Mouse (Mus musculus): Measurements from ENCODE around the gene B4galnt3. TPM values are rescaled to one million over a fixed set of nuclear protein-coding genes. Genes with fewer than 3 reads are reported as not detected.
A peak's percentile ranks its signal among the peaks of the same experiment; 100 is the strongest.

The B4galnt3 gene
- polyA plus RNA-seq, 1 experiment from 2014 or later = not detected

DNA sequence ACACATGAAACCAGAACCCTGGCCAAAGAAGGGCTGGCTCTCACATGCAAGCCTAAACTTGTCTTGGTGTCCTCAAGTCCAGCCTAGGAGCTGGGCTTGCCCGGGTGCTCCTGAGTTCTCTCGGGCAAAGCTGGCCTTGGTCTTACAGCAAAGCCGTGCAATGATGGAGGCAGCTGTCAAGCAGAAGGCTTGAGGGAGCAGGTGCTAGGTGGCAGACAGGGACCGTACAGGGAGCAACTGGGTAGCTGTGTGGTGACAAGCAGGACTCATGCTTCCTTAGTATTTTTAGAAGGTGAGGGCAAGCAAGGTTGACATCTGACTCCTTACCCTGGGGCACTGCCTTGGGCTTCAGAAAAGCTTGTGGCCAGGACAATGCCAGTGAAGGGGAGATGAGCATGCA lies 110.6 kb downstream of the B4galnt3 start:
- H3K4me1 ChIP-seq (replicated peaks; ENCODE audit: control insufficient read depth, insufficient read depth, low read length) = 0 out of 2 replicates have a peak, but pooled peaks cover 3% of the 10 kb centered on the region
- DNase-seq (ENCODE audit: low spot score) (no peak), ATAC-seq (ENCODE audit: low FRiP score) (no peak)
- H3K4me2 ChIP-seq (replicated peaks; ENCODE audit: low read depth, low read length) = no peak overlapping the region
- H3K36me3 ChIP-seq (ENCODE audit: control insufficient read depth, insufficient read depth, low read length) = no peaks in the 10 kb centered on the region
- 88% methylated on average over 4 of the region's 4 CpGs for WGBS
- no peak overlapping the region for H3K9ac ChIP-seq (ENCODE audit: low read depth, low read length)
- H3K9me3 ChIP-seq (ENCODE audit: control insufficient read depth, low read length) = no peaks in the 10 kb centered on the region
- H3K27me3 ChIP-seq (ENCODE audit: control insufficient read depth, insufficient read depth, low read length) = no peaks in the 10 kb centered on the region
- H3K4me3 ChIP-seq (ENCODE audit: low read depth, low read length) = no peak overlapping the region
- H3K27ac ChIP-seq (ENCODE audit: low read depth, low read length) = no peak overlapping the region

DNA sequence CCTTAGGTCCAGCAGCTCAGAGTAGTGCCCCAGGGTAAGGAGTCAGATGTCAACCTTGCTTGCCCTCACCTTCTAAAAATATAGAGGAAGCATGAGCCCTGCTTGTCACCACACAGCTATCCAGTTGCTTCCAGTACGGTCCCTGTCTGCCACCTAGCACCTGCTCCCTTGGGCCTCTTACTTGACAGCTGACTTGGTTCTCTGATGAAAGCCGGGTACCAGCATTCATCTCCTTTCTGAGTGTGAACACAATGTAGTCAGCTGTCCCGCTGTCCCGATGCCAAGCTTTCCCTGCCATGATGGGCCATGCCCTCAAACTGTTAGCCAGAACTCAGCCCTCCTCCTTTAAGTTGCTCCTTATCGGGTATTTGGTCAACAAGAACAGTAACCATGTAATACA lies 112.2 kb downstream of the B4galnt3 start:
- Histone ChIP-seq H3K36me3 (ENCODE audit: control insufficient read depth, insufficient read depth, low read length) (no peaks in the 10 kb centered on the region), H3K4me2 (replicated peaks; ENCODE audit: low read depth, low read length) (no peak overlapping the region), H3K27me3 (ENCODE audit: control insufficient read depth, insufficient read depth, low read length) (no peaks in the 10 kb centered on the region), H3K4me1 (replicated peaks; ENCODE audit: control insufficient read depth, insufficient read depth, low read length) (no peaks in the 10 kb centered on the region), H3K4me3 (ENCODE audit: low read depth, low read length) (no peak overlapping the region), H3K9ac (ENCODE audit: low read depth, low read length) (no peak overlapping the region), H3K9me3 (ENCODE audit: control insufficient read depth, low read length) (no peaks in the 10 kb centered on the region), H3K27ac (ENCODE audit: low read depth, low read length) (no peak overlapping the region)
- WGBS = 87% methylated on average over 5 of the region's 5 CpGs
- ATAC-seq (ENCODE audit: low FRiP score) = no peak
- DNase-seq (ENCODE audit: low spot score) = no peak

DNA sequence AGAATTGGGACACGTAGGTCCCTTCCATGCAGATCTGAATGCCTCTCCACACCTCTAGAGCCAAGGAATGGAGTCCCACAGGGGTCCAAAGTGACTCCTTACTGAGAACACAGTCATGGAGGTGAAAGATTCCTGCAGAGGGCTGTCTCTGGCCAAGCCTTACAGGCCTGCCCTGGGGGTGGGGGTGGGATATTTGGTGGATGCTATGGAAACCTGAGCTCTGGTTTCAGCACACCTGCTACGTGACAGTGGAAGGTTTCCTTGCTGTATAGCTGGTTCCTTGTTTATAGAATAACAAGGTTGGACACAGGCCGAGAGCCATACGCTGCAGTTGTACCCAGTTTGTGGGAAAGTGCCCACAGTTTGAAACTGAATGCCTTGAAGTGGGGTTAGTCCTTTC lies 113.9 kb downstream of the B4galnt3 start:
- H3K27ac ChIP-seq (ENCODE audit: low read depth, low read length) = no peak overlapping the region
- H3K9me3 ChIP-seq (ENCODE audit: control insufficient read depth, low read length) = no peaks in the 10 kb centered on the region
- no peaks in the 10 kb centered on the region for H3K36me3 ChIP-seq (ENCODE audit: control insufficient read depth, insufficient read depth, low read length)
- no peaks in the 10 kb centered on the region for H3K27me3 ChIP-seq (ENCODE audit: control insufficient read depth, insufficient read depth, low read length)
- no peak overlapping the region for H3K4me3 ChIP-seq (ENCODE audit: low read depth, low read length)
- ATAC-seq (ENCODE audit: low FRiP score) = no peak
- H3K9ac ChIP-seq (ENCODE audit: low read depth, low read length) = no peak overlapping the region
- DNase-seq (ENCODE audit: low spot score) = no peak
- H3K4me2 ChIP-seq (replicated peaks; ENCODE audit: low read depth, low read length) = no peak overlapping the region
- H3K4me1 ChIP-seq (replicated peaks; ENCODE audit: control insufficient read depth, insufficient read depth, low read length) = no peaks in the 10 kb centered on the region
- WGBS = 69% methylated on average over 4 of the region's 4 CpGs

DNA sequence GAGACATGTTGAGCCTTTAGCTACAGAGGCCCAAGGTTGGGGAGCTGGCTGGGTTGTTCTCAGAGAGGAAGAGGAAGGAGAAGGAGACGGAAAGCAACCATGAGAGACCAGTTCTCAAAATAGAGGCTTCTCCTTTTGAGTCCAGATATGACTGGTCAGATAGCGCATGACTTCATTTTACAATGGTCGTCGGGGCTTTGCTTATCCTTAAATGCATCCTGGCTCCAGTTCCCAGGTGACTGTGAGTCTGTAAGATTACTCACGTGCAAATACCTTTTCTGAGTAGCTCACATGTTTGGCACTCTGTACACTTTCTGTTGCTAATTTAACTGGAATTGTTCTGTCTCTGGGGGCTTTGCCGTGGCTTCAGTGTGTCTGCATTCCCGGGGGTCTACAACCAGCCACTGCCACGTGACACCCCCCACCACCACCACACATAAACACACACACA lies 114.6 kb downstream of the B4galnt3 start:
- H3K4me1 ChIP-seq (replicated peaks; ENCODE audit: control insufficient read depth, insufficient read depth, low read length) = no peaks in the 10 kb centered on the region
- H3K4me3 ChIP-seq (ENCODE audit: low read depth, low read length) = no peak overlapping the region
- H3K27ac ChIP-seq (ENCODE audit: low read depth, low read length) = no peak overlapping the region
- no peak overlapping the region for H3K4me2 ChIP-seq (replicated peaks; ENCODE audit: low read depth, low read length)
- DNase-seq (ENCODE audit: low spot score) (no peak), ATAC-seq (ENCODE audit: low FRiP score) (no peak)
- no peaks in the 10 kb centered on the region for H3K36me3 ChIP-seq (ENCODE audit: control insufficient read depth, insufficient read depth, low read length)
- H3K9ac ChIP-seq (ENCODE audit: low read depth, low read length) = no peak overlapping the region
- H3K9me3 ChIP-seq (ENCODE audit: control insufficient read depth, low read length) = no peaks in the 10 kb centered on the region
- 81% methylated on average over 8 of the region's 8 CpGs for whole genome bisulfite sequencing
- no peaks in the 10 kb centered on the region for H3K27me3 ChIP-seq (ENCODE audit: control insufficient read depth, insufficient read depth, low read length)

DNA sequence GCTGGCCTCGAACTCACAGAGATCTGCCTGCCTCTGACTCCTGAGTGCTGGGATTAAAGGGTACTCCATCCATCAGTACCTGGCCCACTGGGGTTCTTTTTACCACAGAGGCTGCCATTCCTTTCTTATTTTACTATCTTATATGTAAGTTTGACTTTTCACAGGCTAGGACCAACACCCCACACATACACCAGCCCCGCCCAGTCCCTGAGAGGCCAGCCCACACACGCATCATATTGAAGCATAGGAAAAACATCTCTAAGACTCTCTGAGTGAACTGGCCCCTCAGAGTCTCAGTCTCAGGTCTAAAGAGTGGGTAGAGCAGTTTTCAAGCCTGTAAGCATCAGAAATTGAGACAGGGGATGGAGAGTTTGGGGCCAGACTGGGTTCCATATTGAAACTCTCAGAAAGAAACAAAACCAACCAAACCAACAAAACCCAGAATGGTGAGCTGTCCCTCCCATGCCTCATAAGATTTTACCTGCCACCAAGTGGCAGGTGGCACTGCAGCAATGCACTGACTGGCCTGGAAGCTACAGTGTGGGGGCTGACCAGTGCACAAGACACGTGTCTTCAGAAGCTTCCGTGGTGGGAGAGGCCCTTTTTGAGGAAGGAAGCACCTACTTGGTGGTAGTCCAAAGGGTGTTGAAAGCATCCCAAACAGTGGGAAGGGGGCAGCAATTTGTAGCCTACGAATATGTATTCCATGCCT lies 115.2 kb downstream of the B4galnt3 start:
- no peak overlapping the region for H3K4me3 ChIP-seq (ENCODE audit: low read depth, low read length)
- no peak overlapping the region for H3K27ac ChIP-seq (ENCODE audit: low read depth, low read length)
- 91% methylated on average over 6 of the region's 6 CpGs for whole genome bisulfite sequencing
- no peaks in the 10 kb centered on the region for H3K9me3 ChIP-seq (ENCODE audit: control insufficient read depth, low read length)
- ATAC-seq (ENCODE audit: low FRiP score) (no peak), DNase-seq (ENCODE audit: low spot score) (no peak)
- no peaks in the 10 kb centered on the region for H3K36me3 ChIP-seq (ENCODE audit: control insufficient read depth, insufficient read depth, low read length)
- no peak overlapping the region for H3K9ac ChIP-seq (ENCODE audit: low read depth, low read length)
- no peaks in the 10 kb centered on the region for H3K4me1 ChIP-seq (replicated peaks; ENCODE audit: control insufficient read depth, insufficient read depth, low read length)
- H3K27me3 ChIP-seq (ENCODE audit: control insufficient read depth, insufficient read depth, low read length) = no peaks in the 10 kb centered on the region
- H3K4me2 ChIP-seq (replicated peaks; ENCODE audit: low read depth, low read length) = no peak overlapping the region

DNA sequence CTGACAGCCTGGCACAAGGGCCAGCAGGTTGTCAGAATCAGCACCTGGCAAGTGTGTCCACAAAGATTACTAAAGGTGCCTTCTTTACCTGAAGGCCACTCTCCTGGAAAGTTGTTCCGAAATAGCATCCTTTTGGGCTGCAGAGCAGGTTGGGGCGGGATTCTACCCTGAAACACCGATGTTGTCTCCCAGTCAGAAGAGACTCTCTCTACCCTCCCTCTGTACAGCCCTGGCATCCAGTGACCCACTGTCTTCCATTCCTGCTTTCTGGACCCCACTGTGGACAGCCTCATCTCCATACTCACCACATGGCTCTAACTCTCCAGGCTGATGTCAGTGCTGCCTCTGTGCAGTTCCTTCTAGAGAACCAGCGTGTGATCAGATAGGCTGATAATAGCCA lies 118.7 kb downstream of the B4galnt3 start:
- H3K9ac ChIP-seq (ENCODE audit: low read depth, low read length) = no peak overlapping the region
- H3K4me3 ChIP-seq (ENCODE audit: low read depth, low read length) = no peak overlapping the region
- H3K27me3 ChIP-seq (ENCODE audit: control insufficient read depth, insufficient read depth, low read length) = no peaks in the 10 kb centered on the region
- no peak overlapping the region for H3K27ac ChIP-seq (ENCODE audit: low read depth, low read length)
- no peaks in the 10 kb centered on the region for H3K36me3 ChIP-seq (ENCODE audit: control insufficient read depth, insufficient read depth, low read length)
- no peak overlapping the region for H3K4me2 ChIP-seq (replicated peaks; ENCODE audit: low read depth, low read length)
- WGBS = 95% methylated on average over 4 of the region's 4 CpGs
- H3K9me3 ChIP-seq (ENCODE audit: control insufficient read depth, low read length) = no peaks in the 10 kb centered on the region
- ATAC-seq (ENCODE audit: low FRiP score) (no peak), DNase-seq (ENCODE audit: low spot score) (no peak)
- no peaks in the 10 kb centered on the region for H3K4me1 ChIP-seq (replicated peaks; ENCODE audit: control insufficient read depth, insufficient read depth, low read length)

DNA sequence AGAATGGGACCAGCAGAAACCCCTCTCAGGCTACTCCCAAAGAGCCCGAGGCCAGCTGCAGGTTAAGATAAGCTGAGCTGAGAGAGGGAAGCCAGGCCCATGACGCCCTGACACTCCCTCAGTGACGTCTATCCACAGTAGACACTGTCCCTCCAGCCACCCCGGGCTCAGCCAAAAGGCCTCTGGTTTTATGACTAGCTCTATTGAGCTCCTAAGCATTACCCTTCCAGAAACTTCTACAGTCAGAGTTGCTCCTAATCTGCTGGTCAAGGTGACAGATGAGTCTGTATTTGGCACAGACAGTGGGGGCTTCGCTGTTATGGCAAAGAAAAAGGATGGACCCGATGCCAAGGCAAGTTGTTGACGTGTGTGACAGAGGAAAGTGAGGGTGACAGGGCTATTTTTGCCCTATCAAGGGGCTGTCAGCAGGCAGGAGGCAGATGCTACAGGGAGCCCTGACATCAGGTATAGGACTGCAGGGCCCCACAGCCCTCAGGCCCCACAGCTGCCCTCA lies 119.7 kb downstream of the B4galnt3 start:
- 0 out of 2 replicates have a peak, but pooled peaks have one; percentile 19 for ATAC-seq (ENCODE audit: low FRiP score)
- Histone ChIP-seq H3K9me3 (ENCODE audit: control insufficient read depth, low read length) (no peaks in the 10 kb centered on the region), H3K4me1 (replicated peaks; ENCODE audit: control insufficient read depth, insufficient read depth, low read length) (no peaks in the 10 kb centered on the region), H3K27me3 (ENCODE audit: control insufficient read depth, insufficient read depth, low read length) (no peaks in the 10 kb centered on the region), H3K4me2 (replicated peaks; ENCODE audit: low read depth, low read length) (no peak overlapping the region), H3K9ac (ENCODE audit: low read depth, low read length) (no peak overlapping the region), H3K36me3 (ENCODE audit: control insufficient read depth, insufficient read depth, low read length) (no peaks in the 10 kb centered on the region), H3K4me3 (ENCODE audit: low read depth, low read length) (no peak overlapping the region), H3K27ac (ENCODE audit: low read depth, low read length) (no peak overlapping the region)
- WGBS = 78% methylated on average over 7 of the region's 7 CpGs
- no peak for DNase-seq (ENCODE audit: low spot score)

DNA sequence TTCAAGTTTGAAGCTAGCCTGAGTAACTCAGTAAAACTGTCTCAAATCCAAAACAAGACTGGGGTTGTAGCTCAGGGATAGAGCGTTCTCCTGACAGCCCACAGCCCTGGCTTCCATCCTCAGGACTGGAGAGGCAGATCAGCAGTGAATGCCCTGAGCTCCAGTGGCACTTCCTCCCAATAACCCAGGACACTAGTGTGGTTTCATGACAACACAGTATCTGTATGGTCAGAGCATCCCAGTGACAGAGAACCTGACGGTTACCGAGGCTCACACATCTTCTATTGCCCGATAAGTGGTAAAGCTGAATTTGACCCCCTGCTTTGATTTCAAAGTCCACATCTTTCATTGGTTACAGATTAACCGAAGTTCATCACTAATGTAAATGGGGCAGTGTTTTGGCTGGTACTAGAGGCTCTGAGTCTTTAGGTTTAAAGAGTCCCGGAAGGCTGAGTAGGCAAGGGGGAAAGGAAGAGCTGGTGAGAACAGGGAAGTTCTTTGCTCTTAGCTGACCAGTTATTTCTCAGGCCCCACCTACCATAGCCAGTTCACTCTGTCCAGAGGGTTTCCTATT lies 120.2 kb downstream of the B4galnt3 start:
- no peaks in the 10 kb centered on the region for H3K9me3 ChIP-seq (ENCODE audit: control insufficient read depth, low read length)
- H3K9ac ChIP-seq (ENCODE audit: low read depth, low read length) = no peak overlapping the region
- 0 out of 2 replicates have a peak overlapping the region, but pooled peaks have one; percentile 9 for H3K27ac ChIP-seq (ENCODE audit: low read depth, low read length)
- H3K36me3 ChIP-seq (ENCODE audit: control insufficient read depth, insufficient read depth, low read length) = no peaks in the 10 kb centered on the region
- 78% methylated on average over 6 of the region's 6 CpGs for WGBS
- no peaks in the 10 kb centered on the region for H3K4me1 ChIP-seq (replicated peaks; ENCODE audit: control insufficient read depth, insufficient read depth, low read length)
- DNase-seq (ENCODE audit: low spot score) (no peak), ATAC-seq (ENCODE audit: low FRiP score) (no peak)
- no peak overlapping the region for H3K4me3 ChIP-seq (ENCODE audit: low read depth, low read length)
- H3K4me2 ChIP-seq (replicated peaks; ENCODE audit: low read depth, low read length) = no peak overlapping the region
- H3K27me3 ChIP-seq (ENCODE audit: control insufficient read depth, insufficient read depth, low read length) = no peaks in the 10 kb centered on the region
